Mouse (Mus musculus): ENCODE measurements around the gene Hoxb1. TPM values are rescaled to one million over a fixed set of nuclear protein-coding genes. Genes with fewer than 3 reads are reported as not detected.

Gene Hoxb1
- polyA plus RNA-seq, 1 experiment from 2014 or later: not detected

- H3K4me2 ChIP-seq (replicated peaks; ENCODE audit: low read depth, low read length): peak overlapping the region; percentile 63
- under 1% methylated on average over 67 of the region's 75 CpGs for WGBS
- peak; percentile 30; the same call in 1 of the 2 replicates for ATAC-seq
- no peak for DNase-seq (ENCODE audit: low spot score)
- peak overlapping the region; percentile 63 for H3K9ac ChIP-seq (replicated peaks; ENCODE audit: low read depth)
- H3K27ac ChIP-seq (ENCODE audit: low read length): peak overlapping the region; percentile 79
- H3K27me3 ChIP-seq (replicated peaks; ENCODE audit: insufficient read depth, low read length): peaks cover 7% of the 10 kb centered on the region; the same call in 1 of the 2 replicates
- TF ChIP-seq EP300 (IDR thresholded peaks at IDR 0.05): no peak
- no peak for TF ChIP-seq CTCF (IDR thresholded peaks at IDR 0.05)
- H3K9me3 ChIP-seq (ENCODE audit: low read length): no peaks in the 10 kb centered on the region
- H3K4me3 ChIP-seq (ENCODE audit: low read depth, low read length): peak overlapping the region; percentile 58
- H3K4me1 ChIP-seq (ENCODE audit: insufficient read depth, low read depth, low read length): peaks cover 3% of the 10 kb centered on the region; the same call in 1 of the 2 replicates
- no peaks in the 10 kb centered on the region for H3K36me3 ChIP-seq (ENCODE audit: insufficient read depth, low read length)
These were observed 12.6 kb upstream of the Hoxb1 start for GRCm38 (mm10) chr11:96352691-96353521.

GRCm38 (mm10) chr11:96353522-96353841 is 12.1 kb upstream of the Hoxb1 start:
- ATAC-seq (no peak), DNase-seq (ENCODE audit: low spot score) (no peak)
- no peaks in the 10 kb centered on the region for H3K9me3 ChIP-seq (ENCODE audit: low read length)
- peak overlapping the region; percentile 79; the same call in 1 of the 2 replicates for H3K27ac ChIP-seq (ENCODE audit: low read length)
- 6% methylated on average over 14 of the region's 14 CpGs for WGBS
- peaks cover 3% of the 10 kb centered on the region; the same call in 1 of the 2 replicates for H3K4me1 ChIP-seq (ENCODE audit: insufficient read depth, low read depth, low read length)
- TF ChIP-seq EP300 (IDR thresholded peaks at IDR 0.05) (no peak), CTCF (IDR thresholded peaks at IDR 0.05) (no peak)
- peak overlapping the region; percentile 63 for H3K9ac ChIP-seq (replicated peaks; ENCODE audit: low read depth)
- peak overlapping the region; percentile 58 for H3K4me3 ChIP-seq (ENCODE audit: low read depth, low read length)
- peak overlapping the region; percentile 63 for H3K4me2 ChIP-seq (replicated peaks; ENCODE audit: low read depth, low read length)
- peaks cover 7% of the 10 kb centered on the region; the same call in 1 of the 2 replicates for H3K27me3 ChIP-seq (replicated peaks; ENCODE audit: insufficient read depth, low read length)
- H3K36me3 ChIP-seq (ENCODE audit: insufficient read depth, low read length): no peaks in the 10 kb centered on the region

- peaks cover 7% of the 10 kb centered on the region; the same call in 1 of the 2 replicates for H3K27me3 ChIP-seq (replicated peaks; ENCODE audit: insufficient read depth, low read length)
- peak overlapping the region; percentile 22; the same call in 1 of the 2 replicates for H3K27ac ChIP-seq (ENCODE audit: low read length)
- H3K9me3 ChIP-seq (ENCODE audit: low read length): no peaks in the 10 kb centered on the region
- peaks cover 3% of the 10 kb centered on the region; the same call in 1 of the 2 replicates for H3K4me1 ChIP-seq (ENCODE audit: insufficient read depth, low read depth, low read length)
- TF ChIP-seq CTCF (IDR thresholded peaks at IDR 0.05): no peak
- TF ChIP-seq EP300 (IDR thresholded peaks at IDR 0.05): no peak
- ATAC-seq (no peak), DNase-seq (ENCODE audit: low spot score) (no peak)
- 25% methylated on average over 8 of the region's 8 CpGs for WGBS
- H3K9ac ChIP-seq (replicated peaks; ENCODE audit: low read depth): peak overlapping the region; percentile 2
- peak overlapping the region; percentile 58 for H3K4me3 ChIP-seq (ENCODE audit: low read depth, low read length)
- H3K4me2 ChIP-seq (replicated peaks; ENCODE audit: low read depth, low read length): peak overlapping the region; percentile 63
- H3K36me3 ChIP-seq (ENCODE audit: insufficient read depth, low read length): no peaks in the 10 kb centered on the region
These were observed 11.6 kb upstream of the Hoxb1 start for GRCm38 (mm10) chr11:96353939-96354338.

- no peak for TF ChIP-seq CTCF (IDR thresholded peaks at IDR 0.05)
- TF ChIP-seq EP300 (IDR thresholded peaks at IDR 0.05): no peak
- ATAC-seq: no peak
- Histone ChIP-seq H3K27me3 (replicated peaks; ENCODE audit: insufficient read depth, low read length) (peaks cover 7% of the 10 kb centered on the region; the same call in 1 of the 2 replicates), H3K4me2 (replicated peaks; ENCODE audit: low read depth, low read length) (peak overlapping the region; percentile 63), H3K36me3 (ENCODE audit: insufficient read depth, low read length) (no peaks in the 10 kb centered on the region), H3K9ac (replicated peaks; ENCODE audit: low read depth) (peak overlapping the region; percentile 2), H3K27ac (ENCODE audit: low read length) (peak overlapping the region; percentile 22; the same call in 1 of the 2 replicates), H3K4me1 (ENCODE audit: insufficient read depth, low read depth, low read length) (peaks cover 3% of the 10 kb centered on the region; the same call in 1 of the 2 replicates), H3K9me3 (ENCODE audit: low read length) (no peaks in the 10 kb centered on the region), H3K4me3 (ENCODE audit: low read depth, low read length) (peak overlapping the region; percentile 58)
- WGBS: 6% methylated on average over 25 of the region's 25 CpGs
- DNase-seq (ENCODE audit: low spot score): no peak
These were observed 11.2 kb upstream of the Hoxb1 start for GRCm38 (mm10) chr11:96354376-96354775.

GRCm38 (mm10) chr11:96354801-96355311 is 10.7 kb upstream of the Hoxb1 start:
- Histone ChIP-seq H3K27me3 (replicated peaks; ENCODE audit: insufficient read depth, low read length) (peaks cover 7% of the 10 kb centered on the region; the same call in 1 of the 2 replicates), H3K9ac (replicated peaks; ENCODE audit: low read depth) (peak overlapping the region; percentile 2), H3K4me1 (ENCODE audit: insufficient read depth, low read depth, low read length) (peaks cover 3% of the 10 kb centered on the region; the same call in 1 of the 2 replicates), H3K4me2 (replicated peaks; ENCODE audit: low read depth, low read length) (peak overlapping the region; percentile 63), H3K9me3 (ENCODE audit: low read length) (no peaks in the 10 kb centered on the region), H3K4me3 (ENCODE audit: low read depth, low read length) (peak overlapping the region; percentile 58), H3K36me3 (ENCODE audit: insufficient read depth, low read length) (no peaks in the 10 kb centered on the region), H3K27ac (ENCODE audit: low read length) (0 out of 2 replicates have a peak overlapping the region, but pooled peaks have one; percentile 22)
- TF ChIP-seq EP300 (IDR thresholded peaks at IDR 0.05) (no peak), CTCF (IDR thresholded peaks at IDR 0.05) (no peak)
- ATAC-seq (no peak), DNase-seq (ENCODE audit: low spot score) (no peak)
- 17% methylated on average over 9 of the region's 9 CpGs for WGBS

GRCm38 (mm10) chr11:96363807-96364206 is 1.7 kb upstream of the Hoxb1 start:
- TF ChIP-seq EP300 (IDR thresholded peaks at IDR 0.05): no peak
- no peak for TF ChIP-seq CTCF (IDR thresholded peaks at IDR 0.05)
- no peak overlapping the region for H3K9ac ChIP-seq (replicated peaks; ENCODE audit: low read depth)
- H3K27ac ChIP-seq (ENCODE audit: low read length): no peak overlapping the region
- DNase-seq (ENCODE audit: low spot score): no peak
- H3K36me3 ChIP-seq (ENCODE audit: insufficient read depth, low read length): no peaks in the 10 kb centered on the region
- no peak overlapping the region for H3K4me2 ChIP-seq (replicated peaks; ENCODE audit: low read depth, low read length)
- peaks cover 7% of the 10 kb centered on the region; the same call in 1 of the 2 replicates for H3K4me1 ChIP-seq (ENCODE audit: insufficient read depth, low read depth, low read length)
- H3K27me3 ChIP-seq (replicated peaks; ENCODE audit: insufficient read depth, low read length): peaks cover 22% of the 10 kb centered on the region; the same call in 1 of the 2 replicates
- 20% methylated on average over 5 of the region's 5 CpGs for WGBS
- no peak for ATAC-seq
- H3K9me3 ChIP-seq (ENCODE audit: low read length): no peaks in the 10 kb centered on the region
- no peak overlapping the region for H3K4me3 ChIP-seq (ENCODE audit: low read depth, low read length)

Data from lung, postnatal 0 days (tissue).